24 mouse cellular contexts compared by ENCODE assay signal in the genomic region with DNA sequence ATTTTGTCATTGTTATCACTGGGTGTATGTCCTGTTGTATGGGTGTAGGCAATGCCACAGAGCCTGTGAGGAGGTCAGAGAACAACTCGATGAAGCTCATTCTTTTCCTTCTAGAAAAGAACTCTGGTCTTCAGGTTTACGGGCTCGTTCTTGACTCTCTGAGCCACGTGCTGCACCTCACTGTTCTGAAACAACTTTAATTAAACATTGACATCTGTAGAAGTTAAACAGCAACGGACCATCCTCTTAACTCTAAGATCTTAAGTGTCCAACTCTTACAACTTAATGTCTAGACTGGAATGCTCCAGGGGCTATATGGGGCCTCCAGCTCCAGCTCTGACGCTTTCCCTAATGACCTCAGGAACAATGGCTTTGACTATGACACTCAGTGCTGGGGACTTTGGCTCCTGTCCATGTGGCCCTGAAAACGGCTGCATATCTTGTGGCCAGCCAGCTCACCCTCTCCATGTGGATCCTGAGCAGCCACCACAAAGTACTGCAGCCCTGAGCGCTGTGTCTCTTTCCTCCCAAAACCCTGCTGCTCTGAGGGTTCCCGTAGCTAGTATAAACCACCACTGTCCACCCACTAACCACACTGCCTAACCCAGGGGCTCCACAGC.
DNase-seq lines count a peak whose midpoint lies in the region; ATAC-seq and TF ChIP-seq lines count a peak whose summit lies in the region.
"Had no signal": no experiment of that assay in that cellular context is flagged by ENCODE, and none has a peak within 500 bp of the region (broad histone marks: within the 10 kb centered on the region; RNA-seq: fewer than 3 reads in every experiment).

No protein-coding gene starts in this region.

- peaks cover 6% of the 10 kb centered on the region for H3K4me1 ChIP-seq in intestine, embryonic 16.5 days (ENCODE audit: control insufficient read depth, insufficient read depth, low read length)
- 0 out of 2 replicates have a peak, but pooled peaks cover 8% of the 10 kb centered on the region for H3K4me1 ChIP-seq in intestine, embryonic 15.5 days (replicated peaks)
- peaks cover 30% of the 10 kb centered on the region for H3K4me1 ChIP-seq in lung, embryonic 16.5 days (replicated peaks; ENCODE audit: control insufficient read depth, insufficient read depth, low read length)
- peaks cover 11% of the 10 kb centered on the region; the same call in 1 of the 2 replicates for H3K4me1 ChIP-seq in kidney, postnatal 0 days (replicated peaks; ENCODE audit: insufficient read depth, low read length)
- H3K4me1 ChIP-seq: liver, embryonic 15.5 days had no signal

- no peak for TF ChIP-seq CTCF in kidney, postnatal 0 days (IDR thresholded peaks at IDR 0.05; ENCODE audit: low read depth)

- no peak overlapping the region for H3K4me3 ChIP-seq in intestine, embryonic 16.5 days (ENCODE audit: low read length)
- H3K4me3 ChIP-seq in intestine, embryonic 15.5 days (replicated peaks): no peak overlapping the region
- H3K4me3 ChIP-seq in lung, embryonic 16.5 days (ENCODE audit: low read length): no peak overlapping the region
- no peak overlapping the region for H3K4me3 ChIP-seq in kidney, postnatal 0 days (replicated peaks; ENCODE audit: low read depth, low read length)
- H3K4me3 ChIP-seq: embryonic facial prominence, embryonic 13.5 days; erythroblast, embryonic 14.5 days; forebrain, embryonic 12.5 days; limb, embryonic 10.5 days; liver, embryonic 15.5 days; megakaryocyte, embryonic 14.5 days; midbrain, embryonic 13.5 days had no signal

- ATAC-seq in intestine, embryonic 16.5 days: peak; percentile 56
- ATAC-seq in intestine, embryonic 15.5 days: no peak
- ATAC-seq in lung, embryonic 16.5 days (ENCODE audit: low read depth): peak; percentile 35
- peak; percentile 63 for ATAC-seq in kidney, postnatal 0 days (replicated peaks; ENCODE audit: low FRiP score, low read depth)

- H3K27me3 ChIP-seq in intestine, embryonic 16.5 days (replicated peaks; ENCODE audit: control insufficient read depth, insufficient read depth, low read length): no peaks in the 10 kb centered on the region
- no peaks in the 10 kb centered on the region for H3K27me3 ChIP-seq in intestine, embryonic 15.5 days (replicated peaks)
- H3K27me3 ChIP-seq in lung, embryonic 16.5 days (ENCODE audit: control insufficient read depth, insufficient read depth, low read depth, low read length): no peaks in the 10 kb centered on the region
- no peaks in the 10 kb centered on the region for H3K27me3 ChIP-seq in kidney, postnatal 0 days (ENCODE audit: insufficient read depth, low read length)
- H3K27me3 ChIP-seq: embryonic facial prominence, embryonic 13.5 days; forebrain, embryonic 12.5 days; liver, embryonic 15.5 days; midbrain, embryonic 13.5 days had no signal

- WGBS in intestine, embryonic 16.5 days: 55% methylated on average over 9 of the region's 9 CpGs
- WGBS in intestine, embryonic 15.5 days: 55% methylated on average over 9 of the region's 9 CpGs
- WGBS in lung, embryonic 16.5 days: 54% methylated on average over 9 of the region's 9 CpGs
- 51% methylated on average over 9 of the region's 9 CpGs for WGBS in kidney, postnatal 0 days

- H3K27ac ChIP-seq in intestine, embryonic 16.5 days (ENCODE audit: low read length): no peak overlapping the region
- no peak overlapping the region for H3K27ac ChIP-seq in intestine, embryonic 15.5 days
- H3K27ac ChIP-seq in lung, embryonic 16.5 days (ENCODE audit: low read length): no peak overlapping the region
- H3K27ac ChIP-seq in kidney, postnatal 0 days: no peak overlapping the region
- H3K27ac ChIP-seq: embryonic facial prominence, embryonic 13.5 days; forebrain, embryonic 12.5 days; limb, embryonic 10.5 days; liver, embryonic 15.5 days; midbrain, embryonic 13.5 days; stomach, postnatal 0 days had no signal

- no peaks in the 10 kb centered on the region for H3K36me3 ChIP-seq in intestine, embryonic 16.5 days (ENCODE audit: control insufficient read depth, insufficient read depth, low read length)
- H3K36me3 ChIP-seq in intestine, embryonic 15.5 days: no peaks in the 10 kb centered on the region
- no peaks in the 10 kb centered on the region for H3K36me3 ChIP-seq in lung, embryonic 16.5 days (ENCODE audit: control insufficient read depth, insufficient read depth, low read length)
- no peaks in the 10 kb centered on the region for H3K36me3 ChIP-seq in kidney, postnatal 0 days (ENCODE audit: insufficient read depth, low read length)
- H3K36me3 ChIP-seq: embryonic facial prominence, embryonic 13.5 days; forebrain, embryonic 12.5 days; limb, embryonic 10.5 days; liver, embryonic 15.5 days; midbrain, embryonic 13.5 days had no signal

- H3K9ac ChIP-seq in intestine, embryonic 16.5 days (ENCODE audit: low read depth, low read length): no peak overlapping the region
- no peak overlapping the region for H3K9ac ChIP-seq in intestine, embryonic 15.5 days
- no peak overlapping the region for H3K9ac ChIP-seq in lung, embryonic 16.5 days (ENCODE audit: low read length)
- no peak overlapping the region for H3K9ac ChIP-seq in kidney, postnatal 0 days (ENCODE audit: low read depth, low read length)
- H3K9ac ChIP-seq: embryonic facial prominence, embryonic 13.5 days; forebrain, embryonic 12.5 days; liver, embryonic 15.5 days; midbrain, embryonic 13.5 days had no signal

- DNase-seq in adrenal gland, adult 2 months: peak; percentile 12
- no peak for DNase-seq in adrenal gland, adult 8-10 months
- no peak for DNase-seq in lung, adult 18-20 months
- DNase-seq in kidney, postnatal 0 days (ENCODE audit: low spot score): no peak
- DNase-seq in c-Kit-positive CD71-positive TER-119-positive erythroid progenitor cells, embryonic 14.5 days (ENCODE audit: low spot score): no peak
- DNase-seq: cerebellum, adult 8-10 months; cerebellum, postnatal 36 days; embryo, embryonic 11 days; gastrocnemius, postnatal 36 days; heart, postnatal 14 days; liver; lung, postnatal 36 days; thymus, adult 2 months had no signal

- no peaks in the 10 kb centered on the region for H3K9me3 ChIP-seq in intestine, embryonic 16.5 days (ENCODE audit: control insufficient read depth, low read length)
- no peaks in the 10 kb centered on the region for H3K9me3 ChIP-seq in intestine, embryonic 15.5 days
- no peaks in the 10 kb centered on the region for H3K9me3 ChIP-seq in lung, embryonic 16.5 days (ENCODE audit: control insufficient read depth, low read length)
- H3K9me3 ChIP-seq in kidney, postnatal 0 days (replicated peaks; ENCODE audit: low read length): no peaks in the 10 kb centered on the region
- H3K9me3 ChIP-seq: embryonic facial prominence, embryonic 13.5 days; forebrain, embryonic 12.5 days; limb, embryonic 10.5 days; liver, embryonic 15.5 days; megakaryocyte, embryonic 14.5 days; midbrain, embryonic 13.5 days had no signal

- H3K4me2 ChIP-seq in intestine, embryonic 16.5 days (ENCODE audit: low read depth, low read length): no peak overlapping the region
- no peak overlapping the region for H3K4me2 ChIP-seq in intestine, embryonic 15.5 days (replicated peaks)
- no peak overlapping the region for H3K4me2 ChIP-seq in lung, embryonic 16.5 days (ENCODE audit: low read depth, low read length)
- H3K4me2 ChIP-seq in kidney, postnatal 0 days (ENCODE audit: low read length): no peak overlapping the region
- H3K4me2 ChIP-seq: embryonic facial prominence, embryonic 13.5 days; forebrain, embryonic 12.5 days; liver, embryonic 15.5 days; midbrain, embryonic 13.5 days had no signal
